Mouse (Mus musculus) lung, postnatal 0 days (tissue): ENCODE measurements around the gene 1810009A15Rik. TPM values are rescaled to one million over a fixed set of nuclear protein-coding genes. Genes with fewer than 3 reads are reported as not detected.

Experiments used
- ATAC-seq: fragments of 200-750 bp; cut with Nextera tagmentation; 2 replicates; pipeline ENCODE4 v1.8.0; 2017; ENCODE audit warnings: moderate library complexity
- DNase-seq: peaks from one replicate; pipeline ENCODE4 v3.0.0-alpha.2; 2016; ENCODE audit warnings: low spot score
- H3K27ac ChIP-seq: fragments of 300-500 bp; sonication (generic); 2 replicates; pipeline ENCODE4 v1.5.1; 2014; ENCODE audit warnings: antibody characterized with exemption, mild to moderate bottlenecking, low read length, mixed read lengths
- H3K27me3 ChIP-seq: fragments of 300-500 bp; sonication (generic); replicated peaks from 2 replicates; pipeline ENCODE4 v1.6.1; 2014; ENCODE audit warnings: low read length, mixed read lengths; ENCODE audit not compliant: insufficient read depth
- H3K36me3 ChIP-seq: fragments of 300-500 bp; sonication (generic); 2 replicates; pipeline ENCODE4 v1.6.1; 2014; ENCODE audit warnings: low read length, mixed read lengths; ENCODE audit not compliant: insufficient read depth
- H3K4me1 ChIP-seq: fragments of 300-500 bp; sonication (generic); 2 replicates; pipeline ENCODE4 v1.6.1; 2014; ENCODE audit warnings: antibody characterized with exemption, low read depth, low read length, mixed read lengths; ENCODE audit not compliant: insufficient read depth
- H3K4me2 ChIP-seq: fragments of 300-500 bp; sonication (generic); replicated peaks from 2 replicates; pipeline ENCODE4 v1.6.1; 2014; ENCODE audit warnings: low read depth, mild to moderate bottlenecking, low read length, moderate library complexity, mixed read lengths
- H3K4me3 ChIP-seq: fragments of 300-500 bp; sonication (generic); 2 replicates; pipeline ENCODE4 v1.5.1; 2014; ENCODE audit warnings: low read depth, low read length
- H3K9ac ChIP-seq: fragments of 300-500 bp; sonication (generic); replicated peaks from 2 replicates; pipeline ENCODE4 v1.6.1; 2014; ENCODE audit warnings: low read depth, mild to moderate bottlenecking
- H3K9me3 ChIP-seq: fragments of 300-500 bp; sonication (generic); 2 replicates; pipeline ENCODE4 v1.6.1; 2016; ENCODE audit warnings: low read length, mixed read lengths
- CTCF ChIP-seq: IDR thresholded peaks from 2 replicates; pipeline ENCODE4 v1.5.1; 2016; ENCODE audit warnings: antibody characterized with exemption, mild to moderate bottlenecking
- EP300 ChIP-seq: IDR thresholded peaks from 2 replicates; pipeline ENCODE4 v1.6.1; 2016; ENCODE audit warnings: antibody characterized with exemption, mild to moderate bottlenecking, control low read depth
- WGBS: fragments of 180-500 bp; shearing (Covaris S2); extraction: QIAGEN DNeasy Blood & Tissue Kit; methylation state at CpG from one replicate; pipeline ENCODE4 v1.1.7; 2014; 5-methylcytosine and 5-hydroxymethylcytosine counted together
- microRNA-seq: library from miRNA; unstranded; fragments of <30 nt; microRNA quantifications from one replicate; pipeline ENCODE4, GENCODE M21; 2016
- polyA plus RNA-seq: library from polyadenylated mRNA; unstranded; fragments of >200 nt; fragmentation: Nextera tagmentation; extraction: Ambion mirVana; gene quantifications from 2 replicates; pipeline ENCODE4 v1.2.1, GENCODE M21; 2015

Gene 1810009A15Rik
- polyA plus RNA-seq, 1 experiment from 2014 or later, result 44.4 TPM

GRCm38 (mm10) chr19:8936736-8937135 is 48.1 kb downstream of the 1810009A15Rik start:
- Histone ChIP-seq H3K4me3 (no peak overlapping the region), H3K36me3 (peaks cover 21% of the 10 kb centered on the region), H3K4me1 (0 out of 2 replicates have a peak, but pooled peaks cover 6% of the 10 kb centered on the region), H3K4me2 (no peak overlapping the region), H3K9me3 (no peaks in the 10 kb centered on the region), H3K27me3 (no peaks in the 10 kb centered on the region), H3K27ac (no peak overlapping the region), H3K9ac (no peak overlapping the region)
- 86% methylated on average over 2 of the region's 2 CpGs for WGBS
- DNase-seq (no peak), ATAC-seq (no peak)
- no peak for TF ChIP-seq EP300
- no peak for TF ChIP-seq CTCF

Small RNAs within 50 kb of the gene (microRNA-seq; reads per million reads assigned to microRNA genes)
- gene Mir5136, result not detected

Other genes starting within 250 kb of the 1810009A15Rik start
- 0.14 and 0.21 TPM in 2 replicates for gene Chrm1, start 225.1 kb upstream of the 1810009A15Rik start, polyA plus RNA-seq
- gene Slc3a2, start 165.5 kb upstream of the 1810009A15Rik start, polyA plus RNA-seq, result 91.8 and 97.9 TPM in 2 replicates
- 45.3 and 48.7 TPM in 2 replicates for gene Wdr74, start 153.0 kb upstream of the 1810009A15Rik start, polyA plus RNA-seq
- 0.75 and 0.82 TPM in 2 replicates for gene 1700092M07Rik, start 148.1 kb upstream of the 1810009A15Rik start, polyA plus RNA-seq
- 130 and 143 TPM in 2 replicates for gene Stx5a, start 147.4 kb upstream of the 1810009A15Rik start, polyA plus RNA-seq
- 88.8 and 89.7 TPM in 2 replicates for gene Nxf1, start 131.8 kb upstream of the 1810009A15Rik start, polyA plus RNA-seq
- 157 and 159 TPM in 2 replicates for gene Tmem223, start 117.9 kb upstream of the 1810009A15Rik start, polyA plus RNA-seq
- 114 and 127 TPM in 2 replicates for gene Tmem179b, start 114.4 kb upstream of the 1810009A15Rik start, polyA plus RNA-seq
- 11.8 and 12.9 TPM in 2 replicates for gene Taf6l, start 102.4 kb upstream of the 1810009A15Rik start, polyA plus RNA-seq
- gene Polr2g, start 90.3 kb upstream of the 1810009A15Rik start, polyA plus RNA-seq, result 110 and 123 TPM in 2 replicates
- gene Zbtb3, start 86.3 kb upstream of the 1810009A15Rik start, polyA plus RNA-seq, result 2.3 and 2.6 TPM in 2 replicates
- 21.4 and 22.8 TPM in 2 replicates for gene Ttc9c, start 69.5 kb upstream of the 1810009A15Rik start, polyA plus RNA-seq
- gene Hnrnpul2, start 68.8 kb upstream of the 1810009A15Rik start, polyA plus RNA-seq, result 4.3 and 5.3 TPM in 2 replicates
- gene AC129217.1, start 59.1 kb upstream of the 1810009A15Rik start, polyA plus RNA-seq, result not detected in 2 replicates
- 66.3 and 66.8 TPM in 2 replicates for gene Bscl2, start 51.4 kb upstream of the 1810009A15Rik start, polyA plus RNA-seq
- gene Gng3, start 49.7 kb upstream of the 1810009A15Rik start, polyA plus RNA-seq, result 0.35 and 0.46 TPM in 2 replicates
- gene Lrrn4cl, start 38.1 kb upstream of the 1810009A15Rik start, polyA plus RNA-seq, result 1.7 and 1.9 TPM in 2 replicates
- gene Ubxn1, start 17.4 kb upstream of the 1810009A15Rik start, polyA plus RNA-seq, result 153 and 164 TPM in 2 replicates
- 75.2 and 84.3 TPM in 2 replicates for gene Uqcc3, start 7.9 kb upstream of the 1810009A15Rik start, polyA plus RNA-seq
- 33.6 and 40.0 TPM in 2 replicates for gene Lbhd1, start 5.1 kb upstream of the 1810009A15Rik start, polyA plus RNA-seq
- gene Gm49403, start 4.9 kb upstream of the 1810009A15Rik start, polyA plus RNA-seq, result not detected in 2 replicates
- not detected in 2 replicates for gene Gm49416, start 73 bp downstream of the 1810009A15Rik start, polyA plus RNA-seq
- 16.6 and 16.7 TPM in 2 replicates for gene Ints5, start 4.2 kb downstream of the 1810009A15Rik start, polyA plus RNA-seq
- gene Ganab, start 9.2 kb downstream of the 1810009A15Rik start, polyA plus RNA-seq, result 41.4 and 45.7 TPM in 2 replicates
- 39.5 and 39.6 TPM in 2 replicates for gene B3gat3, start 31.5 kb downstream of the 1810009A15Rik start, polyA plus RNA-seq
- 4.9 and 5.7 TPM in 2 replicates for gene Rom1, start 40.5 kb downstream of the 1810009A15Rik start, polyA plus RNA-seq
- gene Eml3, start 40.7 kb downstream of the 1810009A15Rik start, polyA plus RNA-seq, result 28.6 and 30.5 TPM in 2 replicates
- 81.8 and 84.7 TPM in 2 replicates for gene Mta2, start 53.0 kb downstream of the 1810009A15Rik start, polyA plus RNA-seq
- 12.8 and 13.6 TPM in 2 replicates for gene Tut1, start 65.0 kb downstream of the 1810009A15Rik start, polyA plus RNA-seq
- 153 and 159 TPM in 2 replicates for gene Eef1g, start 78.2 kb downstream of the 1810009A15Rik start, polyA plus RNA-seq
- 151 and 163 TPM in 2 replicates for gene Ahnak, start 100.4 kb downstream of the 1810009A15Rik start, polyA plus RNA-seq
- 26,192 and 26,425 TPM in 2 replicates for gene Scgb1a1, start 199.1 kb downstream of the 1810009A15Rik start, polyA plus RNA-seq
- 5.9 and 7.9 TPM in 2 replicates for gene Asrgl1, start 246.8 kb downstream of the 1810009A15Rik start, polyA plus RNA-seq